Mouse (Mus musculus): ENCODE measurements at regions not wholly inside any gene's neighbourhood (a gene's known extent, or its start where the extent isn't known, plus 50 kb on each side); places are given as distances from the start of the nearest gene placed in this dataset.

DNA sequence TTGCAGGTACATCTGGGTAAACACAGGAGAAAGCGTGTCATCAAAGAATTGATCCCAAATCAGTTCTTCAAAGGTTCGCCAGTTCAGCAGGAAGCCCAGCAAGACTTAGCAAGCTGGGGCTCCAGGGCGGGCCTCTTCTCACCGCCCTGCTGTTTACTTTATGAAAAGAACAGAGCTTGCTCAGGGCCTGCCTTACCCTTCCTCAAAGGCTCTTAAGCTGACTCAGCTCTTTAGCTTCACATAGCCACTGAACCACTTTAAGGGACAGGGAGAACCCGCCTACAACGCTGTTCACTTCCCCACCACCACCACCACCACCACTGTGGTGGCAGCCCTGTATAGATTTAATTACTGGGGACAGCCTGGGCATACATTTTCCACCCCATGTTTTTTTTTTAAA is 148.5 kb downstream of the Clic5 start:
- no peak for DNase-seq

DNA sequence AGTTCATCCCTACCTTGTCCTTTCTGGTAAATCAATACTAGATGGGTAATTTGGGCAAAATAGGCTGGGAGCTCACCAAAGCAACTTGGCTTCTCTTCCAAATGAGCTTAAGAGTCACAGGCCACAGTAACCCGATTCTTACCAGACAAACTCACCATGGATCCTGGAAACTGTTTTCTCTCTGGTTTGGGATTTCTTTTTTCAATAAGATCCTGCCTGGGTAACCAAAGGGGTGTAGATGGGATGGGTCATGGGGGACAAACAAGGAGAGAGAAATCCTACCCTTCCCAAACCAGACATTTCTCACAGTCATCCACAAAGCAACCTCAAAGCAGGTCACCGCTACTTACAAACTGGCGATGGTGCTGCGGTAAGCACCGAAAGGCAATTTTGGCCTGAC is 148.9 kb downstream of the Clic5 start:
- DNase-seq = no peak

GRCm38 (mm10) chr17:44344542-44344941 is 156.2 kb downstream of the Clic5 start:
- no peak for DNase-seq

DNA sequence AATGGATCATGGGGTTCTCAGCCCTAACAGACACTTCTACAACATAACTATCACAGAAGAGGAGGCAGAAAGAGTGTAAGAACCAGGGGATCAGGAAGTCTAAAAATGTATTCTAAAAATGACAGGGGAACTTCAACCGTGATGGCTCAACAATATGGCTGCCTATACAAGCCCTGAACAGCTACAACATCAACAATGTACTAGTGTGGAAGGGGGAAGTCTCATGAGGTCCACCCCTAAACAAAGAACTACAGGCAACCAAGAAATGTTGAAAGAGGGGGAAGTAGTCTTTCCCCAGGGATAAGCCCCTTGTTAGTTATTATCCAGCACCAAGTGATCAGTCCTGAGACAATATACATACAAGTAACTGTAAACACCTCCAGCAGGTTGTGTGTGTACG is 157.0 kb downstream of the Clic5 start:
- DNase-seq = no peak

GRCm38 (mm10) chr17:44350201-44350948 is 162.0 kb downstream of the Clic5 start:
- DNase-seq = peak; percentile 15

GRCm38 (mm10) chr17:44350949-44351244 is 162.5 kb downstream of the Clic5 start:
- DNase-seq = no peak

DNA sequence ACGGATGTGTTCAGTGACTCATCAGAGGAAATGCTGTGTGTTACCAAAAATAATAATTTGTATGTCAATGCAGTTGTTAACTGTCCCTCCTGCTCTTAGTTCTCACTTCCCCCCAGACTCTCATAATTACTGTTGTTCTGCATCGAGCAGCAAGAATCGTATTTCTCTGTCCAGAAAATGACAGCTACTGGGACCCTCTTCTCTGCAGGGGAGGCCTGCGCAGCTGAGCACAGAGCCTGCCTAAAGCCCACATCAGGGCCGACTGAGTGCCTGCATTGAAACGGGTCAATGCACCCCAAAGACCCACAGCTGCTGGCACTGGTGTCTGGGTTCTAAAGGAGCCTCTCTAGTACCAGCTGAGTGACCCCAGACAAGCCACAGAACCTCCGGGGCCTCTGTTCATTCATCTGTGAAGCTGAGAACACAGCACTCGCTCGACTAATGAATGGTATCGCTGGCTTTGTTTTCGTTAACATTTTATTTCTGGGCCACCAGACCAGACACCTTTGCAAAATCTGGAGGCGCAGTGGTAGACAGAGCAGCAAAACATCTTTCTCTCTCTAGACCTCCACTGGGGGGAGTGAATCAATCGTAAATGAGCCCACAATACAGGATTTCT is 163.2 kb downstream of the Clic5 start:
- peak; percentile 49 for DNase-seq

- no peak for DNase-seq
Measured at GRCm38 (mm10) chr17:44352142-44352541, 163.8 kb downstream of the Clic5 start.

DNA sequence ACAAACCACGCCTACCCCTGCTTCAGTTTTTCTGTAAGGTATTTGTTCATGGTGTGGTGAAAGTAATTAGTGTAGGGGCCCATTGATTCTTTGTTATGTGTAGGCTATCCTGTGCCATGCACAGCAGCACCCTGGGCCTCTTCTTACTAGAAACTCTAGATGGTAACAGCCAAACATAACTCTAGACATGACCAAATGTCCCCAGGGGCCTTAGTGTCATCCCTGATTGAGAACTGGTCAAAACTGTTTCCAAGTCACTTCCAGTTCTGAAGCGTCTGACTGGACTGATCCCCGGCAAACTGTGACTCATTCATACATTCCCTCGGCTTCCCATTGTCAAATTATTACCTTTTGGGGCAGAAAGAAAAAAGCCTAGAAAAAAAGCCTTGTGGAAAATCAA is 174.7 kb downstream of the Clic5 start:
- DNase-seq = no peak

DNA sequence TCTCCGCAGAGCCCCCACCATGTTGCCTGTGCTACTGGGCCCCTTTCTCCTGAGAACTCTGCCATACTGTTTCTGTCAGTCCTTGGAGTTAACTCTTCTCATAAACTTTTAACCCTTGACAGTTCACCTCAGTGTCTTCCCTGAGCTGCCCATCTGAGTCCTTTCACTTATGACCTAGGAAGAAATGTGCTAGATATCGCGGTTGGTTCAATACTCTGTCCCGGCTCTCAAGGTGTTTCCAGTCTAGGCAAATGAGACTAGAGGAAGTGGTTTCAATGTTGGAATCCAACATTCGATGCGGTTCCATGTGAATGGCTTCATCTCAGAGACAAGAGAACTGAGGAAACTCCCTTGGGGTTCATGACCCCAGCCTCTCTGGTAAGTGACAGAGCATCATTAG is 176.1 kb downstream of the Clic5 start:
- DNase-seq = no peak

- no peak for DNase-seq
Measured at GRCm38 (mm10) chr17:44366438-44366837, 178.1 kb downstream of the Clic5 start.

- no peak for DNase-seq
Measured at GRCm38 (mm10) chr17:44367561-44367960, 179.2 kb downstream of the Clic5 start.

- peak; percentile 15 for DNase-seq
Measured at GRCm38 (mm10) chr17:44370966-44371465, 182.6 kb downstream of the Clic5 start.

GRCm38 (mm10) chr17:44371620-44372019 is 183.2 kb downstream of the Clic5 start:
- DNase-seq = no peak

- no peak for DNase-seq
Measured at GRCm38 (mm10) chr17:44373744-44374456, 185.5 kb downstream of the Clic5 start.

- DNase-seq = no peak
Measured at GRCm38 (mm10) chr17:44378391-44378790, 190.0 kb downstream of the Clic5 start.

GRCm38 (mm10) chr17:44388916-44389315 is 200.5 kb downstream of the Clic5 start:
- DNase-seq = no peak

- no peak for DNase-seq
Measured at GRCm38 (mm10) chr17:44397829-44398228, 209.4 kb downstream of the Clic5 start.

DNA sequence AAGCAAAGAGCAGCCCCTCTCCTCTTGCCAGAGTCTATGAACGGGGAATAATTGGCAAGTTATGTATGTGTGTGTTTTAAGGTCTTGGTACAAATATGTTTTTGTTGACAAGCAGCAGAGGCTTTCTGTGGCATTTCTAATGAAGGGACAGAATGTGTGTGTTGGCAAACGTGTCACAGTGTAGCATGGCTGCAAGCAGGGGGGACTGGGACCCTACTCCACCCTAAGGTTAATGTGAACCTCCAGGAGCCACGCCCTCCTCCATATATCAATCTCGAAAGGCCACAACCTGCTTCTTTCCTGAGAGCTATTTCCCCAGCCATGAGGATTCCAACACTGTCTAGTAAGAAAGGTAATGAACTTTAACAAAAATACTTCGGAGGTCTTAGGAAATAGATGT is 209.8 kb downstream of the Clic5 start:
- no peak for DNase-seq

- DNase-seq = no peak
Measured at GRCm38 (mm10) chr17:44404923-44405322, 216.5 kb downstream of the Clic5 start.

DNA sequence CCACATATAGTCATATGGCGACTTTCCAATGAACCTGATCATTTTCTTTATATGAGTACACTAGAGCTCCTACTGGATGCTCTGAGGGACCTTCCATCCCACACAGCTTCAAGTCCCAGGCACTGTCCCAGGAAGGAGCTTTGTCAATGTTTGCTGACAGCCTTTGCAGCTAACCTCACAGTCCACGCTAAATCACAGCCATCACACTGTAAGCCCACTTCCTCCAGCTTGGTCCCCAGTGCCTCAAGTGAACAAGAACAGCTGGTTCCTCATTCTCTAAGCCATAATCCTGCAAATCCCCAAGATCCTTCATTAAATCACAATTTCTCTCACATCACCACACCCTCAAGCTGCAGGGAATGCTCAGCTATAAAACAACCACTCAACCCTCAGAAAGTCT is 222.6 kb downstream of the Clic5 start:
- DNase-seq = no peak

GRCm38 (mm10) chr17:44418676-44419404 is 230.5 kb downstream of the Clic5 start:
- DNase-seq = peak; percentile 18

DNA sequence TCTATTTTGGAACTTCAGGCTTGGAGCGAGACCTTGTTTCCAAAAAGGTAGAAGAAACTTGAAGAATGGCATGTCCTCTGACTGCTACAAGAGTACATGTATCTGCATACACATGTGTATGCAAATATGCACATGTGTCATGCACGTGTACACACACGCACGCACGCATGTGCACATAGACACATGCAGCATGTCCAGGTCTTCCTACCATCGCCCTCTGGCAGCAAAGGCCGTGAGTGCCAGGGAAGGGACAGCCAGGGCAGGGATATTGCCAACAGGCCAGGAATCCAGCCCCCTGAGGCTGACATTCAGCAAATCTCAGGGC is 231.0 kb downstream of the Clic5 start:
- DNase-seq = no peak
